Mouse (Mus musculus) regulatory T cell (primary cell): ENCODE data around the gene Srebf2.

Source experiments
- in situ Hi-C: fragments of 300-600 bp; cut with MboI, MseI; formaldehyde crosslinking; loops from one replicate; pipeline ENCODE4 v1.15.1; 2025; ENCODE audit warnings: high pct_unique_total_duplicates

Gene Srebf2

GRCm38 (mm10) chr15:82206365-82207104, 59.6 kb downstream of the Srebf2 start:
- in situ Hi-C loops: no loop called here

GRCm38 (mm10) chr15:82207105-82207459, 60.1 kb downstream of the Srebf2 start:
- in situ Hi-C loops: no loop called here

- in situ Hi-C loops: no loop called here
Measured at GRCm38 (mm10) chr15:82207504-82208219, 60.7 kb downstream of the Srebf2 start.

GRCm38 (mm10) chr15:82208307-82208706, 61.3 kb downstream of the Srebf2 start:
- in situ Hi-C loops: no loop called here

- in situ Hi-C loops: no loop called here
Measured at GRCm38 (mm10) chr15:82209295-82210050, 62.5 kb downstream of the Srebf2 start.

- in situ Hi-C loops: no loop called here
Measured at GRCm38 (mm10) chr15:82210801-82211200, 63.8 kb downstream of the Srebf2 start.

GRCm38 (mm10) chr15:82211281-82211680, 64.3 kb downstream of the Srebf2 start:
- in situ Hi-C loops: no loop called here

- in situ Hi-C loops: no loop called here
Measured at GRCm38 (mm10) chr15:82211911-82212751, 65.2 kb downstream of the Srebf2 start.

GRCm38 (mm10) chr15:82212752-82213063, 65.7 kb downstream of the Srebf2 start, which contains the start of gene Shisa8:
Gene Shisa8, minus strand, starts transcription at chr15:82212815.
- in situ Hi-C loops: no loop called here

- in situ Hi-C loops: no loop called here
Measured at GRCm38 (mm10) chr15:82213222-82213621, 66.2 kb downstream of the Srebf2 start.

- in situ Hi-C loops: no loop called here
Measured at GRCm38 (mm10) chr15:82215332-82216046, 68.5 kb downstream of the Srebf2 start.

GRCm38 (mm10) chr15:82216142-82216827, 69.3 kb downstream of the Srebf2 start:
- in situ Hi-C loops: no loop called here

- in situ Hi-C loops: no loop called here
Measured at GRCm38 (mm10) chr15:82217039-82217438, 70.1 kb downstream of the Srebf2 start.

- in situ Hi-C loops: no loop called here
Measured at GRCm38 (mm10) chr15:82217980-82218379, 71.0 kb downstream of the Srebf2 start.

GRCm38 (mm10) chr15:82218778-82219666, 72.0 kb downstream of the Srebf2 start:
- in situ Hi-C loops: no loop called here

- in situ Hi-C loops: no loop called here
Measured at GRCm38 (mm10) chr15:82220003-82220675, 73.2 kb downstream of the Srebf2 start.

- in situ Hi-C loops: no loop called here
Measured at GRCm38 (mm10) chr15:82221104-82221860, 74.3 kb downstream of the Srebf2 start.

GRCm38 (mm10) chr15:82223251-82223650, 76.3 kb downstream of the Srebf2 start:
- in situ Hi-C loops: no loop called here
